Mouse (Mus musculus) inflammation-experienced regulatory T-cells, adult 6 months (primary cell): Measurements from ENCODE around the gene Psmb6. TPM values are rescaled to one million over a fixed set of nuclear protein-coding genes. Genes with fewer than 3 reads are reported as not detected.
"Not testable (repeated sequence)": the region's sequence is repeated elsewhere in the genome, so short reads cannot be mapped to it uniquely, and the experiment has no call there.

Experiments used
- ATAC-seq: one replicate; pipeline ENCODE4 v1.8.0; 2017
- polyA plus RNA-seq, 3 experiments: library from polyadenylated mRNA; unstranded; fragments of 100-300 nt; shearing (Covaris generic); gene quantifications; one replicate each; pipeline ENCODE4 v1.2.1; 2017

Psmb6 gene
- polyA plus RNA-seq, 3 experiments from 2014 or later = 376 to 387 (median 385) TPM

DNA sequence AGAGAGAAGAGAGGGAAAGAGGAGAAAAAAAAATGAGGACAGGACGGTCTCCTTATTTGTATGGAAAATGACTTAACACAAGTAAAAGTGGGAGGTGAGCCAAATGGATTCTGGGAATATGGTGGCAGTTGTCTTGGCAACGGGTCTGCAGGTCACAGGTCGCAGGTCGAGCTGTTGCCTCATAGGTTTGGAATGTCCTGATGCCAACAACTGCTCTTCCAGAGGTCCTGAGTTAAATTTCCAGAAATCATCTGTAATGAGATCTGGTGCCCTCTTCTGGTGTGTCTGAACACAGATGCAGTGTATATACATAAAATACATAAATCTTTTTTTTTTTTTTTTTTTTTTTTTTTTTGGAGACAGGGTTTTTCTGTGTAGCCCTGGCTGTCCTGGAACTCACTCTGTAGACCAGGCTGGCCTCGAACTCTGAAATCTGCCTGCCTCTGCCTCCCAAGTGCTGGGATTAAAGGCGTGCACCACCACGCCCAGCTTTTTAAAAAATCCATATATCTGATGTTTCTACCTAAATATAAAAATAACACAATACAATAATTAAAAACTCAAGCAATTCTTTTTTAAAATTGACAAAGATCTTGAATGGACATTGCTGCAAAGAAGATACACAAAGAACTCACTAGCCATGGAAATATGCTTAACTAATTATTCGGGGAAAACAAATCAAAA lies 1.7 kb upstream of the Psmb6 start:
- not testable (repeated sequence) for ATAC-seq

DNA sequence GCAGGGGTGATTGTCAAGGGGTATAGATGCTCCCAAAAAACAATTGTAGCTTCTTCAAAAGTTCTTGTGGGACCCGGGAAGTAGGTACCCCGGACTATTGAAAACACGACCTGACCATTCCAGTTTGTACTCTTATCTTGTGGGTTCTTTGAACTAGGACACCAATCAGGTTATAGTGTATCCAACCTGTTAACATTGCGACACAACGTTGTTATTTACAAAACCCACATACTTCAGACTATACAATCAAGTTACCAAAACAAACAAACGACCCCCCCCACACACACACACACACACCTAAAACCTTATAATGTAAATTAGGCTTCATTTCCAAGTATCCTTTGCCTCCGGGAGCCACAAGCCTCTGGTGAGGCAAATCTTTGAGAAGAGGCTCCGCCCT lies 385 bp upstream of the Psmb6 start:
- peak; percentile 23 for ATAC-seq

DNA sequence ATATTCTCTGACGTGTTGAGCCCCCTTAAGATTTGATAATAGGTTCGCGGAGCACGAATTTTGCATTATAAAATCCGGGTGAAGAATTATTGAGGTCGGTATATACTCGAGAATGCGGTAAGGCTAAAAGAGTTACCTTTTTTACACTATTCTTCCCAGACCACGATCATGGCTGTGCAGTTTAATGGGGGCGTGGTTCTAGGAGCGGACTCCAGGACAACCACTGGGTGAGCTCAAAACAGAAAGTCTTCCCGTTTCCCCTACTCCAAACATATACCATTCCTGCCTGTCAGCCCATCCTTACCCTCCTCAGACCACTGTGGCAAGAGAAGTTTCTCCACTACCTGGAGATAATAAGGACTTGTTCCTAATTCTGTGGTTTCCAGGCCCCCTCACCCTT lies 559 bp downstream of the Psmb6 start:
- no peak for ATAC-seq

DNA sequence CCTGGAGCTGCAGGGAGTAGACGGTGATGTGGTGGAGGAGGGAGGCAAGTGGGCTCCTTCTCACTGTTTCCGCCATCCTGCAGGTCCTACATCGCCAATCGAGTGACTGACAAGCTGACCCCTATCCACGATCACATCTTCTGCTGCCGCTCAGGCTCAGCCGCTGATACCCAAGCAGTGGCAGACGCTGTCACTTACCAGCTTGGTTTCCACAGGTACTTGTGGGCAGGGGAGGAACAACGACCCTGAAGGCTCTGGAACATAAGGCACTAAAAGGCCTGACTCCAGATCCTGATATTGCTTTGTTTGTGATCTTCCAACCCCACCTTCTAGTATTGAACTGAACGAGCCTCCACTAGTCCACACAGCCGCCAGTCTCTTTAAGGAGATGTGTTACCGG lies 1.0 kb downstream of the Psmb6 start:
- ATAC-seq = no peak

DNA sequence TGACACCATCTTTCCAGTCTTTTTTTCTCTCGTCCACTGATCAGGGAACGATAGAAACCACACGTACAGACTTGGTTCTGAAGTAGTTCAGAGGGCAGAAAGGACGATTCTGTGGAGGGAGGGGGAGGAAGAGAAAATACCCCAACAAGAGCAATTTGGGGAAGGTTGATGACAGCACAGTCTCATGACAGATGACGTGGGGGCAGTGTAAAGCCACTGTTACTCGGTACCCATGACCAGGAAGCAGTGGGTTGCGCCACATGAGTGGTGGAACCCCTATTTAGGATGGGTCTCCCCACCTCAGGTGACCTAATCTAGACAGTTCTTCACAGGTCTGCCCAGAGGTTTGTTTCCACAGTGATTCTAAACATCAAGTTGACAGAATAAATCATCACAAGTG lies 3.4 kb downstream of the Psmb6 start:
- no peak for ATAC-seq

DNA sequence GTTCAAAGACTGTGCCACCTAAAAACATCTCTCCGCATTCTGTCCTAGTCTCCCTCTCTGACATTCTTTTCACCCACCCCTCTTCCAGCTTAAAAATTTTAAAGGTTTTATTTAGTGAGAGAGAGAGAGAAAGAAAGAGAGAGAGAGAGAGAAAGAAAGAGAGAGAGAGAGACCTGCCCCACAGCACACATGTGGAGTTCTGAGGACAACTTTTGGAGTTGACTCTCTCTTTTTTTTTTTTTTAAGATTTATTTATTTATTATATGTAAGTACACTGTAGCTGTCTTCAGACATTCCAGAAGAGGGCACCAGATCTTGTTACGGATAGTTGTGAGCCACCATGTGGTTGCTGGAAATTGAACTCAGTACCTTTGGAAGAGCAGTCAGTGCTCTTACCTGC lies 5.9 kb downstream of the Psmb6 start:
- not testable (repeated sequence) for ATAC-seq

DNA sequence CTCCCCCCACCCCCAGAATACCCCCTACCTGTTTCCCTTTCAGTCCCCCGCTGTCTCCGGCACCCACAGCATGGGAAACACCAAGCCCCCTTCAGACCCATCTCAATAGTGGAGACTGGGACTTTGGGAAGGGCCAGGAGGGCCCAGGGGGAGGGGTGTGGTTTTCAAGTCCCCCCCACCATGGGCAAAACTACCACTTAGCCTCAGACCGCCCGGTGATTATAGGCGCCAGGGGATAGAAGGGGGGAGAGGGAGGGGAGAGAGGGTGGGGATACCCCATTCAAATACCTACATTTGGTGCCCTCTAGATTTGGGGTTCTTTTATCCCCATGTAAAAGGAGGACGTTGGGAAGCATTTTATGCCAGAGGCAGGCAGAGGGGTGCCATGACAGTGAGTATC lies 7.7 kb downstream of the Psmb6 start, which contains the start of gene Gm40193:
Gene Gm40193 (minus strand): TSS at position 101 of the 400 bp plus-strand sequence.
- no peak for ATAC-seq

DNA sequence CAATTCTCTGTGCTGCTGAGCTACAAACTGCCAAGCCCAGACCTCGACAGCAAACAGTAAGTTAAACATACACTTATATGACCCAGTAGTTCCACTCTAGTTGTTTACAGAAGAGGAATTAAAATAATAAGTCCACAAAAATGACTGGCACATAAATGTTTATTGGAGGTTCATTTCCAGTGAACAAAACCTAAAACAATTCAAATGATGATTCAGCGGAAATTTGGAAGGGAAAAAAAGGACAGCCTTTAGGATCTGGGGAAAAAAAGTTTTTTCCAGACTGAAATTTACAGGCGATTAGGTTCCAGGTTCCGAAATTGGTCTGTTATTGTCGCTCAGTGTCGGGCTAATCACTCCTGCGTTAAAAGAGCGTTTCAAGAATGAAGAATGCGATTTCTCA lies 14.3 kb downstream of the Psmb6 start:
- no peak for ATAC-seq

DNA sequence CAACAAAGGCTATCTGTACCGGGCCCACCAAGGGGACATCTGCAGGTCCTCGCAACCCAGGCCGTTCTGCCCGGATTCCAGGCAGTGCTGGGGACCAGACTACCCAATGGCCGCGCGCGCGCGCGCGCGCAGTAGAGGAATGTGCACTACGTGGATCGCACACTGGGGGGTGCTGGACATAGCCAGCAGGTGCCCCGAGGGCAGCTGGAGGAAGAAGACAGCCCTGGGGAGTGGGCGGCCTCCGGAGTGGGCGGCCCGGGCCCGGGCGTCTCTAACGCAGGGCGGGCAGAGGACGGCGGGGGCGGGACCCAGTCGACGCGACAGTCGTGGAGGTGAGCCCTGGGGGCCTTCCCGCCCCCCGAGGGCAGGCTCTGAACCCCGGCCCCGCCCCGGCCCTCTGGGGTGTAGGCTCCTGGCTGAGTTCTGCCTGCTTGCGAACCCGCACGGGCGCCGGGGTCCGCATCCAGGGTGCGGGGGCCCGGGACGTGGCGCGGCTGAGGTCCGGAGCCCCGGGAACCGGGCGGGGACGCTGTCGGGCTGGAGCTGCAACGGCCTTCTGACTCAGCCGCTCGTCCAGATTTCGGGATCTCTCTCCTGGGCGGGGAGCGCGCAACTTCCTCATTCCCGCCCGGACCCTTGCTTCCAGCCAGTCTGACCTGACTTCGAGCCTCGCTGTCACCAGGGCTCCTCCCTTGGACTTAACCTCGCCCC lies 14.9 kb downstream of the Psmb6 start, which contains the start of gene Pld2:
Gene Pld2 (plus strand): TSS at position 188 of the 711 bp plus-strand sequence.
- peak; percentile 94 for ATAC-seq

DNA sequence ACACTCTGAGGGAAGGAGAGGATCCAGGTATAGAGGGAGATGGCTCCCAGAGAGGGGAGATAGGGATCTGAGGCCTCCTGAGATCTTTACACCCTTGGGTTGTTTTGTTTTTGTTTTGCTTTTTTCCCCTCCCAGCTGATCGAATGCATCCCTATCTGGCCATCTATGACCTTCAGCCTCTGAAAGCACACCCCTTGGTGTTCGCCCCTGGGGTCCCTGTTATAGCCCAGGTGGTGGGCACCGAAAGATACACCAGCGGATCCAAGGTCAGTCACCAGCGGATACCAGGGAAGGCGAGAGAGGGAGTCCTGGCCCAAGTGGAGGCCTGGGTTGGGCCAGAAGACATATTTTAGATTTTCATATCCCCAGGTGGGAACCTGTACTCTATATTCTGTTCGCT lies 15.8 kb downstream of the Psmb6 start:
- ATAC-seq = no peak

DNA sequence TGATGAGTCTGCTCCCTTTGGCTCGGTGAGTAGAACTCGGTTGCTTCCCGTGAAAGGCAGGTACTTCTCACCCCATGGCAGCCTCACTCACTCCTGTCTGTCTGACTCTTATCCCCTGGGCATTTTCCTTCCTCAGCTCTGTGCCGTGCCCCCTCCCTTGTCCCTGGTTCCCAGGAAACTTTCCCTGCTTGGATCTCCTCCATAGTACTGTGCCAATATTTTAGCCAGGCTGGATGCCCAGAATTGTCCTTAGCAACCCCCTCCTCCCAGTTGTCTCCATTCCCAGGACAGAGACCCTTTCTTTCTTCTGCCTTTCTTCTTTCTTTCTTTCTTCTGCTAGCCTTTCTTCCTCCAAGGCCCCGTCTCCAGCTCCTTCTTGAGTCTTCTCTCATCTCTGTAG lies 16.2 kb downstream of the Psmb6 start:
- ATAC-seq = no peak

DNA sequence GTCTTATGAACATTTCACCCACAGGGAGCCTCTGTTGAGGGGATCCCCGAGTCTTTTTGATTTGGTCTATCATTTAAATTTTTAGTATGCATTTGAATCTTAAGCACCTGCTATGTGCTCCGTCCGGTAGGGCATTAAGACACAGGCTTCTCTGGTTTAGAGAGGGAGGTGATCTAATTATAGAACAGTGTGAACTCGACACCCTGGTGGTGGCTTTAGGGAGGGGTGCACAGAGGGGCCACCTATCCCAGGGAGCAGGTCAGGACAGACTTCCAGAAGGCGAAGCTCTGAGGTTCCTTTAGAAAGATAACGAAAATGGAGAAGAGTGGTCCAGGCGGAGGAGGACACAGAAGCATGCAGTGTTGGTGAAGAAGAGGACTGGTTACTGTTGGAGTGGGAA lies 19.3 kb downstream of the Psmb6 start:
- ATAC-seq = no peak

DNA sequence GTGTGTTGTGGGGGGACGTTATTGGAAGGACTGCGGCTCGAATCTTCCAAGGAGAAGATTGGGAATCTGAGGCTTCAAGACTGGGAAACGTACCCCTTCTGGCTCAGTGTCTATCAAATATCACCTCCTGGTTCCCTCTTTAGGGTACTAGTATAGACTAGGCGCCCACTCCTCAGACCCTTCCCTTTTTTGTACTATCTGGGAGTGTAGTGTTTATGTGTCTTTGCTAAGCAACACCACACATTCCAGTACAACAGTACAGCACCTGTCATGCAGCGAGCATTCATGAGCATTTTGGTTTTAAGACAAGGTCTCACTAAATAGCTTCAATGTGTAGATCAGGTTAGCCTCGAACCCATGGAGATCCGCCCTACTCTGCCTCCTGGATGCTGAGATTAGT lies 26.4 kb downstream of the Psmb6 start:
- no peak for ATAC-seq

DNA sequence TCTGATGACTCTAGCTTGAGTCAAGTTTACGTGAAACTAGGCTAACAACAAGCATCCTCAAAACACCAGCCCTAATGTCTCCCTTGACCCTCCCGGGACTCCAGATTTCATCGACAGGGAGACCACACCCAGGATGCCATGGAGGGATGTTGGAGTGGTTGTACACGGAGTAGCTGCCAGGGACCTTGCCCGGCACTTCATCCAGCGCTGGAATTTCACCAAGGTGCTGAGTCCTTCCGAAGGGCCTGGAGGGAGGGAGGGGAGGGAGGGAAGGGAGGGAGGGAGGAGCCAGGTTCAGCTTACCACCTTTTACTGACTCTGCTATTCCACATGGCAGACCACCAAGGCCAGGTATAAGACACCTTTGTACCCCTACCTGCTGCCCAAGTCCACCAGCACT lies 28.8 kb downstream of the Psmb6 start:
- ATAC-seq = no peak

DNA sequence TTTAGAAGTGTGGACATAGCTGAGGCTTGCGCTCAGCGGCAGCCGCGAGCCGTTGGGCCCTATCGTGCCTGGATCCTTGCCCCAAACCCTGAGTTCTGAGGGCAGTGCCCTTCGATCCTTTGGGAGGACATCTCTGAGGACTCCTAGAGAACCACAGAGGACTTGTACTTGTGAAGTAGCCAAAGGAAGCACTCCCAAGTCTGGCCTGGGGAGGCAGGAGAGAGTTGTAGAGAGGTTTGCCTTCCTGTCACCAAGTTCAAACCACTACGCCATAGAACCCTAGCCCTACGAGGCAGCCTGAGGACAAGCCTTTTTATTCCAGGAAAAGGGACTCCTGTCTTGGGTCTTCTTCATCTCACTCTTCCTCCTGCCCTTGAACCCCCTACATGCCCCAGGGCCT lies 32.4 kb downstream of the Psmb6 start:
- no peak for ATAC-seq

DNA sequence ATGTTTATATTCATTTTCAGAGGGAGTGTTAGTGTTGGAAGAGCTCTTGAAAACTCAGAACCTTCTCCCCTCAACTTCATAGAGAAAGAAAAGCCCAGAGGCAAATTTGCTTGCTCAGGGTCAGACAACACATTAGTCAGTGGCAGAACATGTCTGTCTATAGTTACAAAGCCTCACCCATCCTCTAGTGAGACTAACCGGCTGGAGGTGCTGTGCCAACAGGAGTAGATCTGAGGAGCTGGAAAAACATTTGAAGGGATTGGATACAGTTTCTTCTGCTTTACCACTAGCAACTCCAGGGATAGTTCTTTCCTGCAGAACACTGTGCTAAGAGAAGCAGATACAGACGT lies 36.7 kb downstream of the Psmb6 start:
- no peak for ATAC-seq

DNA sequence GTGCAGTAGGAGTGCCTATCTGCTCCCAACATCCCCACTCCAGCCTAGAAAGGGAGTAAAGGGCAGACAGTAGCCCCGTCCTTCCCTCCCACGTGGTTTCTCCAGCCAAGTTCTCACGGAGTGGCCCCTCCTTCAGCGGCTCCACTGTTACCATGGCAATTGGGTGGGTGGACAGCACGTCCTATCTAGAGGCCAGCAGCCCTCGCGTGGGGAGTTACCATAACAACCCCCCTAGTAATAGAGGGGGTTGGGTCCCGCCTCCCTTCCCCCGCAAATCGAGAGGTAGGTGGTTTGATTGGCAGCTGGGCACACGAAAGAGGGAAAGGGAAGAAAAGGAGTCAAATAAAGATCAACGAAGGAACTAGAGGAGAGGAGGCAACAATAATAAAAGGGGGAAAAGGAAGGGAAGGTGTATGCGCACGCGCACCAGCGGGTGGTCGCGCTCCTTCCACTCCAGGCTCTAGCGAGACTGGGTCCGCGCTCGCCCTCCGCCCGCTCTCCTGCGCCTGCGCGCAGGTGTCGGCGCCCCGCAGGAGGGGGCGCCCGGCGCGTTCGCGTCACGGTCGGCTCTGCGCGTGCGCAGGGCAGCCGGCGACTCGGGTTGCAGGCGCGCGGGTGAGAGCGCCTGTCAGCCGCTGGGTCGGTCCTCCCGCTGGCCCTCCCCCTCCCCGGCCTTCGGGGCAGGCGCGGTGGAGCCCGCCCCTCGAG lies 37.3 kb downstream of the Psmb6 start, which contains the start of gene Mink1:
Gene Mink1 (plus strand): TSS at position 595 of the 708 bp plus-strand sequence.
- ATAC-seq = peak; percentile 66

DNA sequence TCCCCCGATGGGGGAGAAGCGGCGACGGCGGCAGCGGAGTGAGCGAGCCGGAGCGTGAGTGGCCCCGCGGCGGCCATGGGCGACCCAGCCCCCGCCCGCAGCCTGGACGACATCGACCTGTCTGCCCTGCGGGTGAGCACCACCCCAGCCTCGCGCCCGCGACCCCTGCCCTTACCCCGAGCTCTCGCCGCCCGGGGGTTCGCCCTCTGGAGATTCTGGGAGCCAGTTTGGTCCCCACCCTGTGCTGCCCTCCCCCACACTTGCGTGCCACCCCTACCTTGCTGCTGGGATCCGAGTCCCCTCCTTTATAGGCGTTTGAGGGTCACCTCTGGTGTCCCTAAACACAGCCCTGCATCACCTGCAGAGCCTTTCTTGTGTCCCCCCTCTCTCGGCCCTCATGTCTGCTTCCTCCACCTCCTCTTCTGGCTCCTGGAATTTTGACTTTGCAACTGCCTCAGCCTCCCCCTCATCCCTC lies 37.9 kb downstream of the Psmb6 start:
- ATAC-seq = no peak

DNA sequence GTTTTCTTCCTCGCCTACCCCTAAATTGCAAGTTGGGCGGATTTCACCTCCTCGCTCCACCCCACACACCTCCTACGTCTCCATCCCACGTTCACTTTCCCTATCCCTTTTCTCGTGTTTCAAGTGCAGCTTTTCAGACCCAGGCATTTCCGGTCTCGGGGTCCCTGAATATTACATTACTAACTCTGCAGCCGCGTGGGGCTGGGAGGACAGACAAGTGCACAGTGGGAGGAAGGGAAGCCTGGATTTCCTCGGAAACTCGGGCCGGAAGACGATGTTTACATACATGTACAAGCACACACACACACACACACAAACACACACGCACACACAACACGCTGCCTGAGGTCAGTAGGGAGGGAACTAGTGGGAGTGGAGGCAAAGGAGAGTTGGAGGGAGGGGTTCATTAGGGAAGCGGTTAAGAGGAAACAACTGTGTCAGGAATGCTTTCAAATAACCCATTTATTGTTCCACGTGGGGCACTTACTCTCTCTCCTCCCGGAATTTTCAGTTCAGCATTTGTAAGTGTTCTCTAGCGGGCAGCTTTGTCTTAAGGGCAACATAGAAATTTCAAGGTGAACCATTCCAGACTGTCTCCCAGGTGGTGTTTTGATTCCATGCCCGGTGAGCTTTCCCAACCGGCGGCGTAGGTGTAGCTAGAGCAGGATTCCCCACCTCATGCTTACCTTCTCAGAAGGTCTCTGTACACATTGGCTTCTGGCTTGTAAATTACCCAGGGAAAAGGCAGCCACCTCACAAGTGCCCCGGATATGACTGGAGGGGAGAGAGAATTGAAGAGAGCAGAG lies 38.5 kb downstream of the Psmb6 start:
- peak; percentile 54 for ATAC-seq

DNA sequence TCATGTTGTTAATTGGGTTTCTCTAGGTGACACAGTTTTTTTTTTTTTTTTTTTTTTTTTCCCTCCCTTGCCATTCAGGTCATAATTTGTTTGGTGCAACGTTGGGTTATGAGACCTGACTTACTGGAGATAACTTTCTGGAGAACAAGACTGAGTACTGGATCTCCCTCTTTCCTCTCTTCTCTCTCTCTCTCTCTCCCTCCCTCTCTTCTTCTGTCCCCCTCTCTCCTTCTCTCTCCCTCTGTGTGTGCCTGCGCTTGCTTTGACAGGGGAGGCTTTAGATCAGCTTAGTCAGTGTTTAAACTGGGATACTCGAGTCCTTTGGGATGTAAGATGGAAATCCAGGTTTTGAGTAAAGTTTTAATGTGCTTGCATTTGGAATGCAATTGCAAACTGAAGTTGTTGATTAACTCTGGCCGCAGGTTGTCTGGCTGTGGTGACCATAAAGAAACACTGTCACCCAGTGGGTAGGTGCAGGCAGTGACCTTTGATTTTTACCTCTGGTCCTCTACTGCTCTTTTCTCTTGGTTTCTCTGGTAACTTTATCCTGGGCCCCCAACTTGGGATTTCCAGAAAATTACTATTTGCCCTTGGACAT lies 39.2 kb downstream of the Psmb6 start:
- no peak for ATAC-seq

DNA sequence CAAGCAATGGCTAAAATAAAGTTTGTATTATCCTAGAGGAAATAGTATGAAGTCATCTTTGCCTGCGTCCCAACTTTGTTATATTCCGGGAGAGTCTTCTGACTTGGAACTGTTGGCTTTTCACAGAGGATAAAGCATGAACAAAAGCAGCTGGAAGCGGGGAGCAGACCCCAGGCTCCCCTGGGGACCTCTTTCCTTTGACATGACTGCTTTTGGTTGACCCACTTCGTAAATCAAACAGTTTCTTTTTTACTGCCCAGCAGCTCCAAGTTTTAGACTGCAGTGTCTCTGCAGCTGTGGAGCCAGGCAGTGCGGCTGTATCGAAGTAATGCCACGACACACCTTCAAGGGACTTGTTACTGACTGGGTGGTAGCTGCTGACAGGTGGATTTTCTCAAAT lies 41.4 kb downstream of the Psmb6 start:
- ATAC-seq = no peak

DNA sequence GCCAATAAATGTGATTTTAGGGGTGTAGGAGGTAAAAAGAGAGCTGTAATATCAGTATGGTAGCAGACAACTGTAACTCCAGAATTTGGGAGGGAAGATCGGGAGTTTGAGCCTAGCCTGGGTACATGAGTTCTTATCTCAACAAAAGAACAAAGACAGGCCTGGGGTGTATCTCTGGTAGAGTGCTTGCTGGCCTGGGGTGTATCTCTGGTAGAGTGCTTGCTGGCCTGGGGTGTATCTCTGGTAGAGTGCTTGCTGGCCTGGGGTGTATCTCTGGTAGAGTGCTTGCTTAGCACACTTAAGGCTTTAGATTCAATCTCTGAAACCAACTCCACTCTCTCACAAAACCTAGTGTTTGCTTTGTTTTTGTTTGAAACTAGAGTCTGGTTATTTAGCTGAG lies 45.4 kb downstream of the Psmb6 start:
- ATAC-seq = not testable (repeated sequence)
